Mouse (Mus musculus) cerebellum, adult 2 months (tissue): Measurements from ENCODE around the gene Mboat7. TPM values are rescaled to one million over a fixed set of nuclear protein-coding genes. Genes with fewer than 3 reads are reported as not detected.

Source experiments
- DNase-seq, 2 experiments: peaks; one replicate each; pipeline ENCODE4 v3.0.0; 2021
- H3K27ac ChIP-seq: fragments of 200-500 bp; 2 replicates; pipeline ENCODE4 v1.5.1; 2012; ENCODE audit warnings: low read length, control low read depth, inconsistent platforms; ENCODE audit not compliant: insufficient read depth
- H3K27me3 ChIP-seq: fragments of 200-500 bp; 2 replicates; pipeline ENCODE4 v1.6.1; 2012; ENCODE audit warnings: inconsistent platforms, mild to moderate bottlenecking, low read length, moderate library complexity; ENCODE audit not compliant: control insufficient read depth, insufficient read depth
- H3K4me1 ChIP-seq: fragments of 200-500 bp; 2 replicates; pipeline ENCODE4 v1.6.1; 2011; ENCODE audit warnings: low read length; ENCODE audit not compliant: control insufficient read depth, insufficient read depth
- H3K4me3 ChIP-seq: fragments of 200-500 bp; replicated peaks from 2 replicates; pipeline ENCODE3; 2011; ENCODE audit warnings: mild to moderate bottlenecking, low read depth, low read length, control low read depth; ENCODE audit not compliant: insufficient read depth
- CTCF ChIP-seq: fragments of 200-500 bp; IDR thresholded peaks from 2 replicates; pipeline ENCODE4 v1.5.1; 2011; ENCODE audit warnings: low read depth, mild to moderate bottlenecking, control low read depth, low read length, moderate library complexity, borderline replicate concordance; ENCODE audit not compliant: insufficient read depth
- POLR2A ChIP-seq: fragments of 200-500 bp; IDR thresholded peaks from 2 replicates; pipeline ENCODE4 v1.6.1; 2011; ENCODE audit warnings: low read length, control low read depth, borderline replicate concordance; ENCODE audit not compliant: insufficient read depth
- WGBS: fragments of 180-500 bp; shearing (Covaris S2); methylation state at CpG from one replicate; pipeline ENCODE4 v1.1.7; 2018; 5-methylcytosine and 5-hydroxymethylcytosine counted together
- polyA plus RNA-seq: library from polyadenylated mRNA; depleted of rRNA; stranded (reverse); fragments of >200 nt; gene quantifications from 2 replicates; pipeline ENCODE4 v1.2.3, GENCODE M21; 2012

The Mboat7 gene
- polyA plus RNA-seq, 1 experiment = 115 TPM

DNA sequence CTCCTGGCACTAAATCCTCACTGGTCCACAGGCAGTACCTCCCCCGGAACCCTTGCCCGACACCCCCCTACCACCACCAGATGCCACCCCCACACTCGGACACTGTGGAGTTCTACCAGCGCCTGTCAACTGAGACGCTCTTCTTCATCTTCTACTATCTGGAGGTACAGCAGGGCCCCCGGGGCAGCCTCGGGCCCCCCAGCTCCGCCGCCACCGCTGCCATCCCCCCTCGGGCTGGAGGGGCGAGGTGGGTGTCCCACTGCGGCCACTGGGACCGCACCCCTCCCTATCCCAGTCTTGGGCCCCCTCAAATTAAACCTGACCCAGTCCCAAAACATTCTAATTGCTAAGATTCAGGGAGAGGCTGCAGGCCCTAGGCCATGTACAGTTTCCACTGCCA lies 34.7 kb downstream of the Mboat7 start:
- DNase-seq = no peak
- Histone ChIP-seq H3K27ac (no peak overlapping the region), H3K4me3 (no peak overlapping the region), H3K4me1 (no peaks in the 10 kb centered on the region), H3K27me3 (no peaks in the 10 kb centered on the region)
- TF ChIP-seq POLR2A (no peak), CTCF (no peak)
- 91% methylated on average over 14 of the region's 14 CpGs for WGBS

- WGBS = 87% methylated on average over 4 of the region's 4 CpGs
- H3K4me1 ChIP-seq = no peaks in the 10 kb centered on the region
- TF ChIP-seq CTCF (no peak), POLR2A (no peak)
- H3K4me3 ChIP-seq = no peak overlapping the region
- no peaks in the 10 kb centered on the region for H3K27me3 ChIP-seq
- H3K27ac ChIP-seq = no peak overlapping the region
- DNase-seq = no peak
Measured at GRCm38 (mm10) chr7:3656966-3657365, 36.4 kb downstream of the Mboat7 start.

DNA sequence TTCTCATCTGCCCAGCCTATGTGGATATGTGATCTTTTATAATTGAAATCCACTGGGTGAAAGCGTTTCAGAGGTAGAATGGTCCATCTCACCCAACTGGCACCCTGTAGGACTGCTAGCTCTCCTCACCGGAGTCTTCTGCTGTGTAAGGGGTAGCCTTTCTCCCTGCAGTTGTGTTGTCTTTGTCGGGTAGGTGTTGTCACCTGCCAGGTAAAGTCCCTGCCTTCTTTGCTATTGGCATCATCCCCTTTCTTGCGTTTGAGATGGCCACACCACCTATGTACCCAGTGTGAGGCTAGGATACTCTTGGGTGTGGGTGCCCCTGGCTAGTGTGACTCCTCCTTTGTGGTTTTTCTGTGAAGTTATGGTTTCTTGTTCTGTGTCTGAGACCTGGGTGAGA lies 46.7 kb downstream of the Mboat7 start:
- H3K4me1 ChIP-seq = peaks cover 10% of the 10 kb centered on the region; the same call in 1 of the 2 replicates
- no peak for DNase-seq
- WGBS = 16% methylated on average over 4 of the region's 4 CpGs
- H3K27me3 ChIP-seq = no peaks in the 10 kb centered on the region
- peak overlapping the region; percentile 79 for H3K4me3 ChIP-seq
- TF ChIP-seq POLR2A (no peak), CTCF (no peak)
- no peak overlapping the region for H3K27ac ChIP-seq

DNA sequence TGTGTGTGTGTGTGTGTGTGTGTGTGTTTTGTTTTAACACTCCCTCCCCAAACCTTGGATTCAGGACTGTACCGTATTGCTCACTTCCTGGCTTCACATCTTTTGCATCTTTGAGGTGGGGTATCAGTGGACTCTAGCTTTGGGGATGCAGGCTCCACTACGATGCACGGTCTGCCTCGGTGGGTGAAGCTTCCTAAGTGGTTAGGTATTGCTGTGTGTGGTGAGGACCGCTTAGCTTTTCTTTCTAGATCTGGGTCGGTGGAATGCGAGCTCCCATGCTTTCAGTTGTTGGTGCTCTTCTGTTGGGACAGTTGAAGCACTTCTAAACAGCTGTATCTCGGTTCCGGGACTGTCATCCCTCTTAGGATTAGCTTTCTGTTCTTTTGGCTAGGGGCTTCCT lies 47.1 kb downstream of the Mboat7 start:
- WGBS = 4% methylated on average over 9 of the region's 9 CpGs
- Histone ChIP-seq H3K4me3 (peak overlapping the region; percentile 79), H3K27me3 (no peaks in the 10 kb centered on the region), H3K4me1 (peaks cover 10% of the 10 kb centered on the region; the same call in 1 of the 2 replicates), H3K27ac (no peak overlapping the region)
- no peak for TF ChIP-seq POLR2A
- no peak for TF ChIP-seq CTCF
- DNase-seq = no peak

DNA sequence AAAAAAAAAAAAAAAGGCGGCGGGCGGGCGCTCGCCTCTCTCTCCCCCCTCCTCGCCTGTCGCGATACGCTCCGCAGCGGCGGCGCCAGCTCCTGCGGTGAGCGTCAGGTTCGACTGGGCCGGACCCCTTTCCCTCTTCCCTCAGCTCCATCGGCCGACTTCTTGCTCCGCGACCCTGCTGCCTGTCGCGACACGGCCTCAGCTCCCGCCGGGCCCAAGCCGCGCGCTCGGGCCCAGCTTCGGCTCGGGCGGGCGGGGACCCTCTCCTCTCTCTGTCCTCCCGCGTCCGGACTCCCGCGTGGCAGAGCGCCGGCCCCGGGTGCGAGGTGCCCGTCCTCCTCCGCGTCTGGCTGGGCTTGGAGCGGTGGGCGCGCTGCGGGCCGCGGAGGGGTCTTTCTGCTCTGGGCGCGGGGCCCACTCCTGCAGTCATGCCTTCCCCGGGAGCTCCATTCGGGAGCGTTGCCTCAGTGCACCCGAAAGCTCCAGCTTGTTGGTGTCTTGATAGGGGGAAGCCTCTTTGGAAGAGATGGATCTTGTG lies 47.8 kb downstream of the Mboat7 start:
- WGBS = under 1% methylated on average over 53 of the region's 58 CpGs

DNA sequence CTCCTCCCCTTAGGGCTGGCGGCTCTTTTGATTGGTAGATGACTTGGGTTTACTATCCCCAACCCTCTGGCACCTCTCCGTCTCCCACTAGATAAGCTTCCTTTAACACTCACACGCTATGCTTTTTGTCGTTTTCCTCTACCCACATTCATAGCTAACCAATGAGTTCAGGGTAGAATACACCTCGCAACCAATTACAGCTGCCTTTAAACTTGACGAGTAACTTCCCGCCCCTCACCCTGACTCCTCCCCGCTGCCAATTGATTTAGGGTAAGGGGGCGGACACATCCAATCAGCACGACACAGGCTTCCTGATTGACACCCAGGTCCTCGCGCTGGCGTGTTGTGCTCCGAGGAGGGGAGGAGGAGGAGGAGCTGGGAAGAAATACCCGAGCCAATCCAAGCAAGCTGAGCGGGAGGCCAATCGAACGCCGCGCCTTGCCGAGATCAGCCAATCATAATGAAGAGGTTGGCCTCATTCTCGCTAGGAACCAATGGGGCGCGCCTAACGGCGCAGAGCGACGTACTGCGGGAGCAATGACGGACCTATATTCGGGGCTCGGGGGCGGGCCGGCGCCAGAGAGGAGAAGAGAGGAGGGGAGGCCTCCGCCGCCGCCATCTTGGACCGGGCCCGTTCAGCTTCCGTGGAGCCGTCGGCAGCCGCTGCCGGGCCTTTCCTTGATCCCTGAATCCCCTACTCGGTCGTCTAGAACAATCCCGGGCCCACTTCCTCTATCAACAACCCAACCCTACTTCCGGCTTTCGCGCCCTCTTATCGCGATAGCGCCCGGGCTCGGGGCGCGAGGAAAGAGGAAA lies 48.4 kb downstream of the Mboat7 start, which contains the start of gene Cnot3:
Gene Cnot3 (plus strand): TSS at position 597 of the 816 bp plus-strand sequence.
- peak within 1 kb of the TSS; percentile 84 for H3K27ac ChIP-seq
- under 1% methylated on average over 58 of the region's 58 CpGs for WGBS
- peak within 1 kb of the TSS; percentile 79 for H3K4me3 ChIP-seq
- TF ChIP-seq POLR2A (peak; percentile 66; the same call in 1 of the 2 replicates), CTCF (no peak)
- H3K4me1 ChIP-seq = peaks cover 10% of the 10 kb centered on the region; the same call in 1 of the 2 replicates
- H3K27me3 ChIP-seq = no peaks in the 10 kb centered on the region
- DNase-seq = peak; percentile 98 to 100

More for the DNA sequence above, 47.8 kb downstream of the Mboat7 start:
- peak overlapping the region; percentile 79 for H3K4me3 ChIP-seq
- H3K4me1 ChIP-seq = peaks cover 10% of the 10 kb centered on the region; the same call in 1 of the 2 replicates
- no peak for TF ChIP-seq POLR2A
- no peak for TF ChIP-seq CTCF
- H3K27ac ChIP-seq = peak overlapping the region; percentile 84
- H3K27me3 ChIP-seq = no peaks in the 10 kb centered on the region
- no peak for DNase-seq

DNA sequence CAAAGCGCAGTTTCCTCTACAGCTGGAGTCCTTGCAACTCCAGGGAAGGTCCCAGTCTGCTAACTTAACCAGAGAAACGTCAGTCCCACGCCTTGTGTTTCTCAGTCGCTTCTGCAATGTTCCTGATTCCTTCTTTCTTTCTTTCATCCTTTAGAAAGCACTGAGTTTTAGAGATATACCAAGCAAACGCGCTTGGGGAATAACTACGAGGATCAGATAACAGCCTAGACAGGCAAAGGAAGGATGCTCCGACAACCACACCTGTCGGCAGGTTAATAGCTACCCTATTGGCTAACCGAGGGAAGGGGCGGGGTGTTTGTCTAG lies 49.0 kb downstream of the Mboat7 start:
- peaks cover 10% of the 10 kb centered on the region; the same call in 1 of the 2 replicates for H3K4me1 ChIP-seq
- 2% methylated on average over 11 of the region's 11 CpGs for WGBS
- H3K27ac ChIP-seq = no peak overlapping the region
- no peak for DNase-seq
- H3K27me3 ChIP-seq = no peaks in the 10 kb centered on the region
- peak overlapping the region; percentile 45 for H3K4me3 ChIP-seq
- TF ChIP-seq POLR2A = peak; percentile 46; the same call in 1 of the 2 replicates
- no peak for TF ChIP-seq CTCF
